8 mouse cellular contexts compared by ENCODE assay signal in the genomic region with DNA sequence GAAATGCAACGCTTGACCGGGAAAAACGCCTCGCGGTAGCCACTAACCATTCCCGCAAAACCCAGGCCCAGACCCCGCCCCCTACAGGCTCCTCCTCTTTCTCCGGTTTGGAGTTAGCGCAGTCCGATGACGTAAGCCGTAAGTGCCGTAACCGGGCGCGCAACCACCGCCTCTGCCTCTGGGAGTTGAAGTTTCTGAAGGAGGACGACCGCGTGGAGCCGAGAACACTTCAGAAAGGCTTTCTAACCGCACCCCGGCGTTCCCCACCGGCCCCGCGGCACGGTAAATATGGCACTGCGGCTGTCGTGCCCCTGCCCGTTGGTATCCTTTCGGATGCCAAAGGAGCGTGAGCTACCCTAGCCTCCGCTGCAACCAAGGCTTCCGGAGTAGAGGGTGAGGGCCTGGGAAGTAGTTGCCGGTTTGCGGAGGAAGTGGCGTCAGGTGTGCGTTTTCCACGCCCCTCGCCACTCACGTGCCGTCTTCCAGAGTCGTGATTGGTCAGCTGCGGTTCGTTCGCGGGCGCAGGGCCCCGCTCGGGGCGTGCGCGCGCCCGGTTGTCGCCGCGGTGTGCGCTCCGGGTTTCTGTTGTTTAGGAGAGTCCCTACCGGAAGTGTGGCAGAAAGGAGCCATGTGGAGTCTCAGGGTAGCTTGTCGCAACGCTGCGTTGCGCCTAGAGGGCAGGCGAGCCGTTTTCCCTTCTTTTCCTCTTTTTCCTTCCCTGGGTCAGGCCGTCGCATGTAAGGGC. TPM values are rescaled to one million over a fixed set of nuclear protein-coding genes. Genes with fewer than 3 reads are reported as not detected.
DNase-seq lines count a peak whose midpoint lies in the region; ATAC-seq and TF ChIP-seq lines count a peak whose summit lies in the region.

TSS of gene Trmt10a (plus strand) at position 134 of the 745 bp plus-strand sequence.

- peaks cover 5 to 26% of the 10 kb centered on the region in 2 experiments for H3K4me1 ChIP-seq in CH12.LX (ENCODE audit: control insufficient read depth in 1 of 2, insufficient read depth in 2 of 2)
- H3K4me1 ChIP-seq in forebrain, embryonic 11.5 days (replicated peaks; ENCODE audit: control insufficient read depth, insufficient read depth, low read length), result no peaks in the 10 kb centered on the region
- H3K4me1 ChIP-seq in heart, embryonic 16.5 days (ENCODE audit: control insufficient read depth, insufficient read depth, low read length), result peaks cover 7% of the 10 kb centered on the region
- H3K4me1 ChIP-seq in liver, embryonic 15.5 days (replicated peaks), result peaks cover 6% of the 10 kb centered on the region
- peaks cover 3% of the 10 kb centered on the region; the same call in 1 of the 2 replicates for H3K4me1 ChIP-seq in neural tube, embryonic 12.5 days

- no peaks in the 10 kb centered on the region for H3K27me3 ChIP-seq in CH12.LX (replicated peaks)
- no peaks in the 10 kb centered on the region for H3K27me3 ChIP-seq in forebrain, embryonic 11.5 days (ENCODE audit: control insufficient read depth, insufficient read depth, low read length)
- no peaks in the 10 kb centered on the region for H3K27me3 ChIP-seq in heart, embryonic 16.5 days (ENCODE audit: control insufficient read depth, insufficient read depth, low read length)
- no peaks in the 10 kb centered on the region for H3K27me3 ChIP-seq in liver, embryonic 15.5 days
- no peaks in the 10 kb centered on the region for H3K27me3 ChIP-seq in neural tube, embryonic 12.5 days (replicated peaks)

- peak within 1 kb of the TSS; percentile 97 for H3K27ac ChIP-seq in CH12.LX (ENCODE audit: insufficient read depth, low read depth)
- peak within 1 kb of the TSS; percentile 98 for H3K27ac ChIP-seq in forebrain, embryonic 11.5 days (ENCODE audit: low read depth, low read length)
- H3K27ac ChIP-seq in heart, embryonic 16.5 days (ENCODE audit: low read length), result peak within 1 kb of the TSS; percentile 100
- peak within 1 kb of the TSS; percentile 99 for H3K27ac ChIP-seq in liver, embryonic 15.5 days (replicated peaks)
- peak within 1 kb of the TSS; percentile 93 for H3K27ac ChIP-seq in neural tube, embryonic 12.5 days

- WGBS in forebrain, embryonic 11.5 days, result under 1% methylated on average over 67 of the region's 70 CpGs
- under 1% methylated on average over 70 of the region's 70 CpGs for WGBS in heart, embryonic 16.5 days
- WGBS in liver, embryonic 15.5 days (ENCODE audit: insufficient replicate concordance), result under 1% methylated on average over 70 of the region's 70 CpGs
- WGBS in neural tube, embryonic 12.5 days, result under 1% methylated on average over 70 of the region's 70 CpGs

- peak; percentile 100 for DNase-seq in CH12.LX (ENCODE audit: extremely low read depth)
- DNase-seq in c-Kit-positive CD71-positive TER-119-negative erythroid progenitor cells, embryonic 14.5 days (ENCODE audit: low read depth), result peak; percentile 96
- peak; percentile 98 for DNase-seq in forebrain, embryonic 11.5 days (ENCODE audit: low spot score)
- DNase-seq in kidney, postnatal 36 days, result peak; percentile 99 to 100
- DNase-seq in telencephalon, adult 2 months (ENCODE audit: low read depth, low spot score), result peak; percentile 98

- no peaks in the 10 kb centered on the region for H3K9me3 ChIP-seq in CH12.LX (replicated peaks; ENCODE audit: low read length)
- H3K9me3 ChIP-seq in forebrain, embryonic 11.5 days (ENCODE audit: control insufficient read depth, low read length), result no peaks in the 10 kb centered on the region
- no peaks in the 10 kb centered on the region for H3K9me3 ChIP-seq in heart, embryonic 16.5 days (replicated peaks; ENCODE audit: control insufficient read depth, low read length)
- H3K9me3 ChIP-seq in liver, embryonic 15.5 days (replicated peaks), result no peaks in the 10 kb centered on the region
- no peaks in the 10 kb centered on the region for H3K9me3 ChIP-seq in neural tube, embryonic 12.5 days

- peak; percentile 23 for TF ChIP-seq RAD21 in CH12.LX (IDR thresholded peaks at IDR 0.05; ENCODE audit: low read depth, low read length)

- peaks cover 11 to 26% of the 10 kb centered on the region in 2 experiments for H3K36me3 ChIP-seq in CH12.LX (replicated peaks in 1 of 2; ENCODE audit: control insufficient read depth in 1 of 2, insufficient read depth in 1 of 2, low read length in 1 of 2)
- no peaks in the 10 kb centered on the region for H3K36me3 ChIP-seq in forebrain, embryonic 11.5 days (ENCODE audit: control insufficient read depth, insufficient read depth, low read length)
- H3K36me3 ChIP-seq in heart, embryonic 16.5 days (ENCODE audit: control insufficient read depth, insufficient read depth), result peaks cover under 1% of the 10 kb centered on the region
- H3K36me3 ChIP-seq in liver, embryonic 15.5 days (replicated peaks), result no peaks in the 10 kb centered on the region
- H3K36me3 ChIP-seq in neural tube, embryonic 12.5 days, result no peaks in the 10 kb centered on the region

- no peak for TF ChIP-seq EP300 in CH12.LX (IDR thresholded peaks at IDR 0.05; ENCODE audit: low read length)

- peaks cover 13% of the 10 kb centered on the region for H3K79me2 ChIP-seq in CH12.LX (replicated peaks; ENCODE audit: control insufficient read depth, extremely low read depth, insufficient read depth, poor library complexity, severe bottlenecking)

- ATAC-seq in forebrain, embryonic 11.5 days (replicated peaks; ENCODE audit: low FRiP score), result peak; percentile 97
- peak; percentile 97 for ATAC-seq in heart, embryonic 16.5 days (replicated peaks; ENCODE audit: extremely low read depth, insufficient read depth, low FRiP score)
- peak; percentile 93 for ATAC-seq in liver, embryonic 15.5 days (ENCODE audit: insufficient read depth)
- peak; percentile 98 for ATAC-seq in neural tube, embryonic 12.5 days (ENCODE audit: low FRiP score, low read depth)

- TF ChIP-seq POLR2A in CH12.LX (IDR thresholded peaks at IDR 0.05; ENCODE audit: low read depth, low read length), result peak; percentile 99

- H3K4me3 ChIP-seq in CH12.LX (replicated peaks in 1 of 3; ENCODE audit: low read depth in 2 of 3, low read length in 2 of 3, poor library complexity in 1 of 3), result peak within 1 kb of the TSS; percentile 67 to 79 (median 79)
- H3K4me3 ChIP-seq in forebrain, embryonic 11.5 days (ENCODE audit: low read depth, low read length), result peak within 1 kb of the TSS; percentile 65
- peak within 1 kb of the TSS; percentile 81 for H3K4me3 ChIP-seq in heart, embryonic 16.5 days (ENCODE audit: low read length)
- peak within 1 kb of the TSS; percentile 88 for H3K4me3 ChIP-seq in liver, embryonic 15.5 days (replicated peaks)
- H3K4me3 ChIP-seq in neural tube, embryonic 12.5 days, result peak within 1 kb of the TSS; percentile 61

- in situ Hi-C loops in CH12.LX (cut with MboI; ENCODE audit: low pct_ligation_motif_present, low pct_unique_long_range_greater_than_20kb, low sequenced_read_pairs), result loop anchor here (10.0 kb wide), 1 partner anchor 279 kb away; the partner anchor contains the start of genes Dnajb14 and H2afz

- dilution Hi-C loops in CH12.LX (cut with MboI; ENCODE audit: extremely low pct_ligation_motif_present, extremely low pct_unique_long_range_greater_than_20kb, low sequenced_read_pairs), result loop anchor here (25.0 kb wide), 1 partner anchor 356 kb away; no protein-coding TSS in a partner anchor

- peak within 1 kb of the TSS; percentile 96 for H3K9ac ChIP-seq in CH12.LX (ENCODE audit: insufficient read depth, low read depth)
- H3K9ac ChIP-seq in forebrain, embryonic 11.5 days (ENCODE audit: low read length), result peak within 1 kb of the TSS; percentile 79
- peak within 1 kb of the TSS; percentile 91 for H3K9ac ChIP-seq in heart, embryonic 16.5 days (ENCODE audit: low read length)
- H3K9ac ChIP-seq in liver, embryonic 15.5 days, result peak within 1 kb of the TSS; percentile 77
- H3K9ac ChIP-seq in neural tube, embryonic 12.5 days, result peak within 1 kb of the TSS; percentile 66

- H3K4me2 ChIP-seq in CH12.LX (ENCODE audit: insufficient read depth, low read depth, poor library complexity, severe bottlenecking), result peak within 1 kb of the TSS; percentile 98
- H3K4me2 ChIP-seq in forebrain, embryonic 11.5 days (ENCODE audit: low read depth, low read length, severe bottlenecking), result peak within 1 kb of the TSS; percentile 72
- peak within 1 kb of the TSS; percentile 87 for H3K4me2 ChIP-seq in heart, embryonic 16.5 days (ENCODE audit: low read depth, low read length)
- peak within 1 kb of the TSS; percentile 91 for H3K4me2 ChIP-seq in liver, embryonic 15.5 days
- H3K4me2 ChIP-seq in neural tube, embryonic 12.5 days (replicated peaks), result peak within 1 kb of the TSS; percentile 71

- TF ChIP-seq CTCF in CH12.LX (conservative IDR thresholded peaks at IDR 0.05 in 1 of 2, IDR thresholded peaks at IDR 0.05 in 1 of 2; ENCODE audit: low read depth in 2 of 2, low read length in 2 of 2), result peak in 1 of 2 experiments; percentile 54; a peak in 2 of 4 replicates

TF ChIP-seq in CH12.LX, 34 proteins besides CTCF, POLR2A, EP300 and RAD21 (continues in another document):
- peak; percentile 99 for TF ChIP-seq ZMIZ1 (IDR thresholded peaks at IDR 0.05; ENCODE audit: low read depth, low read length)
- no peak; the same call in 1 of the 2 replicates for TF ChIP-seq ZKSCAN1 (IDR thresholded peaks at IDR 0.05; ENCODE audit: borderline replicate concordance, low read depth, low read length)
- peak; percentile 84; the same call in 1 of the 2 replicates for TF ChIP-seq GABPA (IDR thresholded peaks at IDR 0.05; ENCODE audit: insufficient replicate concordance, low read depth, low read length)
- peak; percentile 79 for TF ChIP-seq MEF2A (IDR thresholded peaks at IDR 0.05; ENCODE audit: borderline replicate concordance, low read depth, low read length)
- peak; percentile 40; the same call in 1 of the 2 replicates for TF ChIP-seq JUN (IDR thresholded peaks at IDR 0.05; ENCODE audit: insufficient read depth, low read depth, low read length)
- peak; percentile 98 for TF ChIP-seq POLR2AphosphoS2 (IDR thresholded peaks at IDR 0.05; ENCODE audit: low read depth, low read length)
- peak; percentile 35; the same call in 1 of the 2 replicates for TF ChIP-seq MAFK (IDR thresholded peaks at IDR 0.05; ENCODE audit: insufficient replicate concordance, low read length)
- TF ChIP-seq ELF1 (IDR thresholded peaks at IDR 0.05; ENCODE audit: low read depth, low read length), result peak; percentile 95
- TF ChIP-seq CHD1 (IDR thresholded peaks at IDR 0.05; ENCODE audit: low read depth, low read length), result no peak; the same call in 1 of the 2 replicates
- TF ChIP-seq ETS1 (conservative IDR thresholded peaks at IDR 0.05; ENCODE audit: low read depth, low read length), result peak; percentile 55
- peak; percentile 79 for TF ChIP-seq UBTF (IDR thresholded peaks at IDR 0.05; ENCODE audit: low read depth, low read length)

RNA-seq across cellular contexts. Expression of gene Trmt10a, which starts in this region (rescaled TPM):
- total RNA-seq in CH12.LX (2012; rRNA removed) (38.0 and 43.9 TPM in 2 replicates), CH12.LX (2014; rRNA removed) (31.6 and 33.1 TPM in 2 replicates)
- 65.7 and 90.4 TPM in 2 replicates for polyA plus RNA-seq in CH12.LX (2012; ENCODE audit: insufficient read length, low read depth)
- polyA plus RNA-seq in forebrain, embryonic 11.5 days (2014; fragmentation: Nextera tagmentation; extraction: Ambion mirVana), result 15.1 and 16.2 TPM in 2 replicates
- polyA plus RNA-seq in heart, embryonic 16.5 days (2015; fragmentation: Nextera tagmentation; extraction: Ambion mirVana), result 5.2 and 7.0 TPM in 2 replicates
- 2.7 and 4.8 TPM in 2 replicates for polyA plus RNA-seq in liver, embryonic 15.5 days (2015; fragmentation: Nextera tagmentation; extraction: Ambion mirVana)
- 9.8 and 11.9 TPM in 2 replicates for polyA plus RNA-seq in neural tube, embryonic 12.5 days (2016; fragmentation: Nextera tagmentation; extraction: Ambion mirVana)

Comparison
In these comparisons a context has a peak if more than half of its experiments do, and no peak if none do; other contexts are left out.
1. Peak in every context shown above with its lines: DNase-seq, ATAC-seq, H3K4me3 ChIP-seq and H3K27ac ChIP-seq.